Mouse (Mus musculus): ENCODE measurements at regions not wholly inside any gene's neighbourhood (a gene's known extent, or its start where the extent isn't known, plus 50 kb on each side); places are given as distances from the start of the nearest gene placed in this dataset.

- no peak for TF ChIP-seq CTCF (conservative IDR thresholded peaks at IDR 0.05; ENCODE audit: insufficient read depth, insufficient read length, low read depth, low read length)
- TF ChIP-seq POLR2A (IDR thresholded peaks at IDR 0.05; ENCODE audit: low read depth, low read length), result no peak
Observed at GRCm38 (mm10) chr3:27783926-27784325, 72.8 kb upstream of the Fndc3b start.

Data from kidney, adult 2 months (tissue).